Mouse (Mus musculus): ENCODE measurements around the gene Foxb1.

The Foxb1 gene

GRCm38 (mm10) chr9:69757254-69757653, 3.5 kb downstream of the Foxb1 start:
- no peak for DNase-seq (ENCODE audit: low spot score in 2 of 2)

GRCm38 (mm10) chr9:69756456-69756855, 4.3 kb downstream of the Foxb1 start:
- DNase-seq (ENCODE audit: low spot score in 2 of 2) = no peak

GRCm38 (mm10) chr9:69756041-69756440, 4.7 kb downstream of the Foxb1 start:
- no peak for DNase-seq (ENCODE audit: low spot score in 2 of 2)

GRCm38 (mm10) chr9:69755157-69755556, 5.6 kb downstream of the Foxb1 start:
- no peak for DNase-seq (ENCODE audit: low spot score in 2 of 2)

GRCm38 (mm10) chr9:69754712-69755111, 6.0 kb downstream of the Foxb1 start:
- DNase-seq (ENCODE audit: low spot score in 2 of 2) = no peak

- DNase-seq (ENCODE audit: low spot score in 2 of 2) = no peak
Observed at GRCm38 (mm10) chr9:69754291-69754690, 6.4 kb downstream of the Foxb1 start.

- no peak for DNase-seq (ENCODE audit: low spot score in 2 of 2)
Observed at GRCm38 (mm10) chr9:69747971-69748370, 12.8 kb downstream of the Foxb1 start.

- no peak for DNase-seq (ENCODE audit: low spot score in 2 of 2)
Observed at GRCm38 (mm10) chr9:69728736-69729135, 32.0 kb downstream of the Foxb1 start.

- DNase-seq (ENCODE audit: low spot score in 2 of 2) = no peak
Observed at GRCm38 (mm10) chr9:69718431-69718830, 42.3 kb downstream of the Foxb1 start.

GRCm38 (mm10) chr9:69716364-69716763, 44.4 kb downstream of the Foxb1 start:
- DNase-seq (ENCODE audit: low spot score in 2 of 2) = no peak

GRCm38 (mm10) chr9:69715445-69715844, 45.3 kb downstream of the Foxb1 start:
- DNase-seq (ENCODE audit: low spot score in 2 of 2) = no peak

- no peak for DNase-seq (ENCODE audit: low spot score in 2 of 2)
Observed at GRCm38 (mm10) chr9:69714346-69714745, 46.4 kb downstream of the Foxb1 start.

GRCm38 (mm10) chr9:69713577-69714327, 47.0 kb downstream of the Foxb1 start:
- no peak for DNase-seq (ENCODE audit: low spot score in 2 of 2)

GRCm38 (mm10) chr9:69712714-69713525, 47.8 kb downstream of the Foxb1 start:
- no peak for DNase-seq (ENCODE audit: low spot score in 2 of 2)

Data from frontal cortex, postnatal 10 days (tissue).